Mouse (Mus musculus) liver, postnatal 0 days (tissue): ENCODE results near the gene Rgs17. TPM values are rescaled to one million over a fixed set of nuclear protein-coding genes. Genes with fewer than 3 reads are reported as not detected.
A peak's percentile ranks its signal among the peaks of the same experiment; 100 is the strongest.

Source experiments
- ATAC-seq: fragments of 200-750 bp; cut with Nextera tagmentation; 2 replicates; pipeline ENCODE4 v1.8.0; 2017; ENCODE audit warnings: mild to moderate bottlenecking, moderate library complexity
- DNase-seq: peaks from one replicate; pipeline ENCODE4 v3.0.0-alpha.2; 2016
- H3K27ac ChIP-seq: fragments of 300-500 bp; sonication (generic); 2 replicates; pipeline ENCODE4 v1.5.1; 2014; ENCODE audit warnings: antibody characterized with exemption, moderate library complexity, mild to moderate bottlenecking, low read depth
- H3K27me3 ChIP-seq: fragments of 300-500 bp; sonication (generic); 2 replicates; pipeline ENCODE4 v1.6.1; 2014; ENCODE audit warnings: low read length, control low read depth, mixed read lengths; ENCODE audit not compliant: insufficient read depth
- H3K36me3 ChIP-seq: fragments of 300-500 bp; sonication (generic); replicated peaks from 2 replicates; pipeline ENCODE4 v1.6.1; 2014; ENCODE audit warnings: mild to moderate bottlenecking, control low read depth, low read length, moderate library complexity, mixed read lengths; ENCODE audit not compliant: insufficient read depth
- H3K4me1 ChIP-seq: fragments of 300-500 bp; sonication (generic); 2 replicates; pipeline ENCODE4 v1.6.1; 2014; ENCODE audit warnings: antibody characterized with exemption, mild to moderate bottlenecking, control low read depth; ENCODE audit not compliant: insufficient read depth
- H3K4me2 ChIP-seq: fragments of 300-500 bp; sonication (generic); 2 replicates; pipeline ENCODE4 v1.6.1; 2014; ENCODE audit warnings: low read depth, mild to moderate bottlenecking, low read length, moderate library complexity, mixed read lengths
- H3K4me3 ChIP-seq: fragments of 300-500 bp; sonication (generic); 2 replicates; pipeline ENCODE4 v1.5.1; 2014; ENCODE audit warnings: low read depth, low read length
- H3K9ac ChIP-seq: fragments of 300-500 bp; sonication (generic); replicated peaks from 2 replicates; pipeline ENCODE4 v1.6.1; 2014; ENCODE audit warnings: mild to moderate bottlenecking, moderate library complexity
- H3K9me3 ChIP-seq: fragments of 300-500 bp; sonication (generic); 2 replicates; pipeline ENCODE4 v1.6.1; 2016; ENCODE audit warnings: mild to moderate bottlenecking, control low read depth, low read length, mixed read lengths
- CTCF ChIP-seq: sonication (generic); IDR thresholded peaks from 2 replicates; pipeline ENCODE4 v1.5.1; 2016; ENCODE audit warnings: antibody characterized with exemption, low read depth
- EP300 ChIP-seq: IDR thresholded peaks from 2 replicates; pipeline ENCODE4 v1.6.1; 2016; ENCODE audit warnings: antibody characterized with exemption, low read depth, mild to moderate bottlenecking
- WGBS: fragments of 180-500 bp; shearing (Covaris S2); extraction: QIAGEN DNeasy Blood & Tissue Kit; methylation state at CpG from one replicate; pipeline ENCODE4 v1.1.7; 2014; ENCODE audit not compliant: insufficient replicate concordance; 5-methylcytosine and 5-hydroxymethylcytosine counted together
- polyA plus RNA-seq: library from polyadenylated mRNA; unstranded; fragments of >200 nt; fragmentation: Nextera tagmentation; extraction: Ambion mirVana; gene quantifications from 2 replicates; pipeline ENCODE4 v1.2.1, GENCODE M21; 2015

Gene Rgs17
- polyA plus RNA-seq, 1 experiment from 2014 or later: 0.08 TPM

DNA sequence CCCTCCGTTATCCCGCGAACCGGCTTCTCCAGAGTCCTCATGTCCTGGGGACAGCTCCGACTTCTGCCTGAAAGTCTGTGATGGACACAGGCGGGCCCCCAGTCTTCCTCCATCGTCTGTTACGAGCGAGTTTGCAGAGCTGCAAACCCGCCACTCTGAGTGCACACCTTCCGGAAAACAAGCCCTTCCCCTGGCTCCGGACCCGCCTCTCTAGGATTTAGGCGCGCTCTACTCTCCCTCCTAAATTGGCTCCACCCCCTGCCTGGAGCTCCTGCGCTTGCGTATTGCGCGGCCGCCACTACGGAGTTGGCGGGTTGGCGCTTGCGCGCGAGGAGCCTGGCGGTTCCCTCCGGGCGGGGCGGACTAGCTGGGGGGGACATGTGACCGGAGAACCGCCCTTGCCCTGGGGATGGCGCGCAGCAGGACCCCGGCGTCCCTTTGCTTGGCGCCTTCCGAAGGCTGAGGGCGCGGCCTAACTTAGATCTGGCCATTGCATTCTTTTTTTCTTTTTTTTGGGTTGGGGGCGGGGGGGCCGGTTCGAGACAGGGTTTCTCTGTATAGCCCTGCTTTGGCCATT is 116.4 kb downstream of the Rgs17 start:
- 0 out of 2 replicates have a peak, but pooled peaks have one; percentile 10 for TF ChIP-seq CTCF
- TF ChIP-seq EP300: peak; percentile 45; the same call in 1 of the 2 replicates
- Histone ChIP-seq H3K9ac (peak overlapping the region; percentile 62), H3K4me2 (peak overlapping the region; percentile 97), H3K27me3 (no peaks in the 10 kb centered on the region), H3K27ac (peak overlapping the region; percentile 80), H3K4me3 (peak overlapping the region; percentile 91), H3K36me3 (peaks cover 22% of the 10 kb centered on the region), H3K4me1 (peaks cover 30% of the 10 kb centered on the region), H3K9me3 (no peaks in the 10 kb centered on the region)
- WGBS: under 1% methylated on average over 43 of the region's 43 CpGs
- DNase-seq (peak; percentile 97), ATAC-seq (peak; percentile 91)

DNA sequence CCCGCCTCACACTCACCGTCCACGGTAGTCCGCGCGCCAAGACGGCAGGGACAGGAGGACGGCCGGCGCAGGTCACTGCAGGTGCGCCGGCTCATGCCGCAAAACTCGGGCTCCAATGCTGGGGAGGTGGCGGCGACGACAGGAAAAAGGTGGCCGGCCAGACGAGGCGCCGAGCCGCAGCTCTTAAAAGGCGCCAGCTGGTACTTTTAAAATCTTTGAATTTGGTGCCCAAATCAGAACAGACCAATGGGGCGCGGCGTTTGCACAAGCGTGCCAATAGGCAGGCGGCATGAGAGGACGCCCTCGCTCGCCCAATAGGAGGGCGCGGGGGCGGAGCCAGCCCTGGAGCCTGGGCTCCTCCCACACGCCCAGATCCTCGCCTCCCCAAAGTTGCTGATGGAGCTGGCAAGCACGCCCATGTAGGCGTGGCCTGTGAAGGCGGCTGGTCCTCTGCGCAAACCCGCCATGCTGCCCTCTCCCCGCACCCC is 116.9 kb downstream of the Rgs17 start, which contains the start of gene Fbxo5:
TSS of gene Fbxo5 (minus strand) at position 358 of the 488 bp plus-strand sequence.
- Histone ChIP-seq H3K4me1 (peaks cover 30% of the 10 kb centered on the region), H3K4me2 (peak within 1 kb of the TSS; percentile 97), H3K4me3 (peak within 1 kb of the TSS; percentile 91), H3K9me3 (no peaks in the 10 kb centered on the region), H3K9ac (peak within 1 kb of the TSS; percentile 88), H3K27ac (peak within 1 kb of the TSS; percentile 88), H3K36me3 (peaks cover 28% of the 10 kb centered on the region), H3K27me3 (no peaks in the 10 kb centered on the region)
- ATAC-seq (peak; percentile 92), DNase-seq (peak; percentile 98)
- TF ChIP-seq EP300 (no peak), CTCF (no peak)
- WGBS: 0% methylated on average over 41 of the region's 42 CpGs

DNA sequence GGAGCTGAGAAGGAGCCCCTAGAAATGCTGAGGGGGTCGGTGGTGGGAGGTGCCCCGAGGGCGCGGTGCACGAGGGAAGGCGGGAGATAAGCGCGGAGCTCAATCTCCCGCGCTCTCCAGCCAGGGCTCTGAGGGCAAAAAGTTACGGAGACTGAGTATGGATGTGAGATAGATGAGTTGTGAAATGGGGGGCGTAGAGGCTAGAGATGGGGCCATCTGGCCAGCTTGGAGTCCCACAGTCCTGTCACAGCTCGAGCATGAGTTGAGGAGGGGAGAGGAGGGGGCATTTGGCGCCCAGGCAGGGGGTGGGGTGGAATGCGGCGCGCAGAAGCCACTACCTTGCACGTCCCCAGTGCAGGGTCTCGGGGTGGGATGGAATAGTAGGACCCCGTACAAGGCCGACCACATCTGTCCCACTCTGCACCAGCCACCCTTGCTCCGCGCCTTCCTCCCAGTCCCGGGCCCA is 117.5 kb downstream of the Rgs17 start:
- Histone ChIP-seq H3K27ac (peak overlapping the region; percentile 88), H3K27me3 (no peaks in the 10 kb centered on the region), H3K9ac (peak overlapping the region; percentile 88), H3K9me3 (no peaks in the 10 kb centered on the region), H3K4me3 (peak overlapping the region; percentile 91), H3K4me1 (peaks cover 30% of the 10 kb centered on the region), H3K36me3 (peaks cover 33% of the 10 kb centered on the region), H3K4me2 (peak overlapping the region; percentile 97)
- no peak; the same call in 1 of the 2 replicates for TF ChIP-seq EP300
- TF ChIP-seq CTCF: no peak
- ATAC-seq: no peak
- WGBS: 0% methylated on average over 24 of the region's 24 CpGs
- peak; percentile 68 for DNase-seq

DNA sequence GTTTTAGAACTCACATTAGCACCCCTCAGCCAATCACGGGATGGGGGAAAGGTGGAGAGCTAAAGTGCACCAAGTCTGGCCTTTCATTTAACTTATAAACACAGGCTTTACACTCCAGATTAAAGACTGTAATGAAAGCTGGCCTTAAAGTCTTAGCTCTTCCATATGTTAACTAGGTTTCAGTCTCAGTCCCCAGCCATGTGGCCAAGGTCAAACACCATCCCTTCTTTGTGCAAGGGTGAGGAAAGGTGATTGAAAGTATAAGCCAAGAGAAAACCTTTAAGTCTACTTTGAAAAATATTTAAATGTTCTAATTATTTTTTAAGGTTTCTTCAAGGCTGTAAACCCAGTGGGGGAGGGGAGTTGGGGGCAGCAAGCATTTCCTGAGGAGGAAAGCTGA is 118.5 kb downstream of the Rgs17 start:
- ATAC-seq (no peak), DNase-seq (no peak)
- Histone ChIP-seq H3K9ac (peak overlapping the region; percentile 76), H3K4me2 (peak overlapping the region; percentile 97), H3K36me3 (peaks cover 37% of the 10 kb centered on the region), H3K4me1 (peaks cover 30% of the 10 kb centered on the region), H3K4me3 (peak overlapping the region; percentile 91), H3K27ac (peak overlapping the region; percentile 1; the same call in 1 of the 2 replicates), H3K9me3 (no peaks in the 10 kb centered on the region), H3K27me3 (no peaks in the 10 kb centered on the region)
- 0% methylated on average over 1 of the region's 1 CpGs for WGBS
- TF ChIP-seq CTCF (no peak), EP300 (no peak)

DNA sequence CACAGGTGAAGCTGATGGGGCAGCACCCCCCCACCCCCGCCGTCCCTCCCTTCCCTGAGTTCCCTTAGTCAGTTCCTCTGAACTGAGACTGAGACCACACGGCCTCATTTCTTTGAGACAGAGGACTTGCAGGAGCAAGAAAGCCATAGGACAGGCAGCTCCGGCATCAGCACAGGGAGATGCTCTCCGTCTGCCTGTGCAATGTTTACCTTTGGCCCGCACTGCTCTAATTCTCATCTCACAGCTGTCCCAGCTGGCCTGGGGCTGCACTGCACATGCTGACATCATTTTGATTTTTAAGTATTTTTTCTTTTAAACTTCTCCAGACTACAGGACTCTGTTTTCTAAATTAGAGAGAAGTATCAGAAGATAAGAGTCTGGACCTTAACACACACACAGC is 119.3 kb downstream of the Rgs17 start:
- no peak for ATAC-seq
- H3K4me3 ChIP-seq: peak overlapping the region; percentile 91

DNA sequence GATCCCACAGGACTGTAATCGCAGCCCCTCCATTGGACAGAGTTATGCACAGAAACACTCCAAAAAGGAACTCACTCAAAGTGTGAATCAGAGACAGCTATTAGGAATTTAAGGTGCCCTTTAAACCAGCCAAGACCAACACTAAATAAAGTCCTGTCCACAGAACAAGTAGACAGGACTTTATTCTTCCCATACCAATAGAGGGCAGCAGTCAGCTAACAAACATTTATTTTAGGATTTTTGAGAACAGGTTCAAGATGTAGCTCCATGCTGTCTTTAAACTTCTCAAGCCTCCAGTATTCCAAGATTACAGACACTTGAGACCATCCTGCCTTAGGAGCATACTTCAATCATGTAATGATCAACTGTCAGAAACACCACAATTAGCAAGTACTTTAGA is 121.7 kb downstream of the Rgs17 start:
- Histone ChIP-seq H3K4me3 (no peak overlapping the region), H3K36me3 (peaks cover 42% of the 10 kb centered on the region), H3K9me3 (no peaks in the 10 kb centered on the region), H3K4me2 (no peak overlapping the region), H3K4me1 (peaks cover 18% of the 10 kb centered on the region), H3K9ac (no peak overlapping the region), H3K27ac (no peak overlapping the region), H3K27me3 (no peaks in the 10 kb centered on the region)
- DNase-seq: no peak
- WGBS: 90% methylated on average over 1 of the region's 1 CpGs
- no peak for ATAC-seq
- TF ChIP-seq CTCF: peak; percentile 66
- no peak for TF ChIP-seq EP300

More for the DNA sequence above, 119.3 kb downstream of the Rgs17 start:
- no peak for DNase-seq
- Histone ChIP-seq H3K4me2 (peak overlapping the region; percentile 97), H3K4me1 (peaks cover 30% of the 10 kb centered on the region), H3K9ac (peak overlapping the region; percentile 76), H3K27ac (no peak overlapping the region), H3K36me3 (peaks cover 42% of the 10 kb centered on the region), H3K27me3 (no peaks in the 10 kb centered on the region), H3K9me3 (no peaks in the 10 kb centered on the region)
- WGBS: 16% methylated on average over 6 of the region's 6 CpGs
- TF ChIP-seq EP300 (no peak), CTCF (no peak)
